Mouse (Mus musculus) CH12.LX (cell line): Measurements from ENCODE around the gene Pdia4. TPM values are rescaled to one million over a fixed set of nuclear protein-coding genes. Genes with fewer than 3 reads are reported as not detected.
A peak's percentile ranks its signal among the peaks of the same experiment; 100 is the strongest.

Experiments used
- DNase-seq: peaks from one replicate; pipeline ENCODE4 v3.0.0-alpha.2; 2013; ENCODE audit errors: extremely low read depth
- H3K27ac ChIP-seq: 2 replicates; pipeline ENCODE4 v1.5.1; 2012; ENCODE audit warnings: low read depth, mild to moderate bottlenecking, control low read depth, moderate library complexity; ENCODE audit not compliant: insufficient read depth
- H3K27me3 ChIP-seq: replicated peaks from 2 replicates; pipeline ENCODE3; 2012; ENCODE audit warnings: inconsistent platforms
- H3K36me3 ChIP-seq, 2 experiments: replicated peaks in 1 of 2; 2 replicates each; pipeline versions ENCODE3 to v1.6.1; 2012; ENCODE audit warnings: inconsistent platforms in 1 of 2, low read length in 1 of 2, mild to moderate bottlenecking in 1 of 2, mixed read lengths in 1 of 2, moderate library complexity in 1 of 2; ENCODE audit not compliant: control insufficient read depth in 1 of 2, insufficient read depth in 1 of 2
- H3K4me1 ChIP-seq, 2 experiments: 2 replicates each; pipeline ENCODE4 v1.6.1; 2012; ENCODE audit warnings: inconsistent platforms in 1 of 2, moderate library complexity in 1 of 2; ENCODE audit not compliant: insufficient read depth in 2 of 2, control insufficient read depth in 1 of 2
- H3K4me2 ChIP-seq: 2 replicates; pipeline ENCODE4 v1.6.1; 2012; ENCODE audit warnings: low read depth, mild to moderate bottlenecking, control low read depth; ENCODE audit not compliant: poor library complexity, insufficient read depth, severe bottlenecking
- H3K4me3 ChIP-seq, 3 experiments: fragments of 150-350 bp in 1 of 3; sonication (generic) in 1 of 3; replicated peaks in 1 of 3; 2 replicates each; pipeline versions ENCODE3 to v1.5.1; 2011 to 2012; ENCODE audit warnings: low read depth in 2 of 3, low read length in 2 of 3, mild to moderate bottlenecking in 2 of 3, moderate library complexity in 2 of 3, control low read depth in 1 of 3, improper control_type of control experiment in 1 of 3, inconsistent platforms in 1 of 3, mixed read lengths in 1 of 3; ENCODE audit not compliant: poor library complexity in 1 of 3
- H3K79me2 ChIP-seq: replicated peaks from 2 replicates; pipeline ENCODE4 v1.6.1; 2012; ENCODE audit warnings: mild to moderate bottlenecking, moderate library complexity; ENCODE audit not compliant: control insufficient read depth, poor library complexity, insufficient read depth, severe bottlenecking; ENCODE audit errors: extremely low read depth
- H3K9ac ChIP-seq: 2 replicates; pipeline ENCODE4 v1.6.1; 2012; ENCODE audit warnings: low read depth, mild to moderate bottlenecking, control low read depth, moderate library complexity; ENCODE audit not compliant: insufficient read depth
- H3K9me3 ChIP-seq: replicated peaks from 2 replicates; pipeline ENCODE3; 2012; ENCODE audit warnings: low read length, inconsistent platforms, mixed read lengths
- BHLHE40 ChIP-seq: IDR thresholded peaks from 2 replicates; pipeline ENCODE4 v1.6.1; 2011; ENCODE audit warnings: mild to moderate bottlenecking, low read depth, low read length, improper control_type of control experiment
- CHD1 ChIP-seq: IDR thresholded peaks from 2 replicates; pipeline ENCODE4 v1.6.1; 2012; ENCODE audit warnings: low read depth, low read length, improper control_type of control experiment, inconsistent platforms
- CHD2 ChIP-seq: IDR thresholded peaks from 2 replicates; pipeline ENCODE4 v1.6.1; 2011; ENCODE audit warnings: low read length, improper control_type of control experiment
- CTCF ChIP-seq, 2 experiments: IDR thresholded peaks in 1 of 2; conservative IDR thresholded peaks in 1 of 2; 2 replicates each; pipeline ENCODE4 v1.5.1; 2011 to 2012; ENCODE audit warnings: low read depth in 2 of 2, low read length in 2 of 2, improper control_type of control experiment in 1 of 2, inconsistent platforms in 1 of 2, mild to moderate bottlenecking in 1 of 2, moderate library complexity in 1 of 2
- EP300 ChIP-seq: IDR thresholded peaks from 2 replicates; pipeline ENCODE4 v1.6.1; 2011; ENCODE audit warnings: low read length, improper control_type of control experiment
- ETS1 ChIP-seq: conservative IDR thresholded peaks from 2 replicates; pipeline ENCODE4 v1.6.1; 2012; ENCODE audit warnings: low read depth, mild to moderate bottlenecking, inconsistent platforms, low read length, improper control_type of control experiment, moderate library complexity
- JUND ChIP-seq: conservative IDR thresholded peaks from 2 replicates; pipeline ENCODE4 v1.6.1; 2011; ENCODE audit warnings: low read depth, low read length, improper control_type of control experiment
- KAT2A ChIP-seq: IDR thresholded peaks from 2 replicates; pipeline ENCODE4 v1.6.1; 2012; ENCODE audit warnings: low read length, improper control_type of control experiment, inconsistent platforms; ENCODE audit not compliant: insufficient replicate concordance
- MAFK ChIP-seq: IDR thresholded peaks from 2 replicates; pipeline ENCODE4 v1.6.1; 2011; ENCODE audit warnings: low read length, improper control_type of control experiment; ENCODE audit not compliant: insufficient replicate concordance
- MAZ ChIP-seq: IDR thresholded peaks from 2 replicates; pipeline ENCODE4 v1.6.1; 2012; ENCODE audit warnings: low read depth, mild to moderate bottlenecking, inconsistent platforms, low read length, improper control_type of control experiment, moderate library complexity
- MEF2A ChIP-seq: IDR thresholded peaks from 2 replicates; pipeline ENCODE4 v1.6.1; 2014; ENCODE audit warnings: low read depth, mild to moderate bottlenecking, inconsistent platforms, low read length, improper control_type of control experiment, borderline replicate concordance
- NELFE ChIP-seq: IDR thresholded peaks from 2 replicates; pipeline ENCODE4 v1.6.1; 2011; ENCODE audit warnings: low read depth, low read length, improper control_type of control experiment
- PAX5 ChIP-seq: IDR thresholded peaks from 2 replicates; pipeline ENCODE4 v1.6.1; 2012; ENCODE audit warnings: low read length, inconsistent platforms, mixed read lengths
- RAD21 ChIP-seq: IDR thresholded peaks from 2 replicates; pipeline ENCODE4 v1.6.1; 2011; ENCODE audit warnings: low read depth, mild to moderate bottlenecking, low read length, improper control_type of control experiment, moderate library complexity
- RCOR1 ChIP-seq: conservative IDR thresholded peaks from 2 replicates; pipeline ENCODE4 v1.6.1; 2012; ENCODE audit warnings: low read depth, mild to moderate bottlenecking, inconsistent platforms, low read length, improper control_type of control experiment
- SIN3A ChIP-seq: IDR thresholded peaks from 2 replicates; pipeline ENCODE4 v1.6.1; 2012; ENCODE audit warnings: low read length, improper control_type of control experiment, inconsistent platforms
- SMC3 ChIP-seq: IDR thresholded peaks from 2 replicates; pipeline ENCODE4 v1.6.1; 2011; ENCODE audit warnings: low read depth, low read length, improper control_type of control experiment
- TBP ChIP-seq: conservative IDR thresholded peaks from 2 replicates; pipeline ENCODE4 v1.6.1; 2011; ENCODE audit warnings: low read depth, low read length, improper control_type of control experiment
- ZC3H11A ChIP-seq: IDR thresholded peaks from 2 replicates; pipeline ENCODE4 v1.6.1; 2012; ENCODE audit warnings: low read depth, mild to moderate bottlenecking, inconsistent platforms, low read length, improper control_type of control experiment
- ZKSCAN1 ChIP-seq: IDR thresholded peaks from 2 replicates; pipeline ENCODE4 v1.6.1; 2012; ENCODE audit warnings: low read depth, inconsistent platforms, low read length, improper control_type of control experiment, borderline replicate concordance
- dilution Hi-C: fragments of 300-500 bp; cut with MboI; formaldehyde crosslinking; loops from 2 replicates; pipeline ENCODE4 v1.14.3; 2020; ENCODE audit warnings: low sequenced_read_pairs; ENCODE audit not compliant: extremely low pct_unique_long_range_greater_than_20kb, extremely low pct_ligation_motif_present
- in situ Hi-C: fragments of 300-500 bp; cut with MboI; formaldehyde crosslinking; loops from 3 replicates; pipeline ENCODE4 v1.14.3; 2019; ENCODE audit warnings: low sequenced_read_pairs, low pct_ligation_motif_present, low pct_unique_long_range_greater_than_20kb, mixed read lengths
- polyA plus RNA-seq: library from polyadenylated mRNA; unstranded; fragments of >175 nt; gene quantifications from 2 replicates; pipeline ENCODE4 v1.2.1, GENCODE M21; 2012; ENCODE audit warnings: low read depth; ENCODE audit not compliant: insufficient read length
- total RNA-seq, 2 experiments: library from RNA; depleted of rRNA; stranded (reverse); fragments of 300-350 nt in 1 of 2; fragments of >200 nt in 1 of 2; gene quantifications; 2 replicates each; pipeline ENCODE4 v1.2.3; 2012 to 2014

Gene Pdia4
- total and polyA plus RNA-seq, 3 experiments, result 186 to 242 (median 204) TPM

- no peak overlapping the region for H3K4me3 ChIP-seq
- no peaks in the 10 kb centered on the region for H3K79me2 ChIP-seq
- H3K36me3 ChIP-seq, result no peaks in the 10 kb centered on the region
- TF ChIP-seq SIN3A (no peak), RCOR1 (no peak), CHD2 (no peak), EP300 (no peak), ZKSCAN1 (no peak), NELFE (no peak), KAT2A (no peak), PAX5 (no peak), MEF2A (no peak), RAD21 (peak; percentile 94), BHLHE40 (no peak), CHD1 (no peak), MAZ (no peak), CTCF (conservative IDR thresholded peaks at IDR 0.05 in 1 of 2, IDR thresholded peaks at IDR 0.05 in 1 of 2; ENCODE audit: low read depth in 2 of 2, low read length in 2 of 2) (peak; percentile 43 to 91; a peak in 3 of 4 replicates), ZC3H11A (no peak; the same call in 1 of the 2 replicates), ETS1 (no peak), JUND (no peak), MAFK (no peak), SMC3 (peak; percentile 65)
- no peak overlapping the region for H3K4me2 ChIP-seq
- no peaks in the 10 kb centered on the region for H3K9me3 ChIP-seq
- peaks cover 4% of the 10 kb centered on the region for H3K27me3 ChIP-seq
- in situ Hi-C loops, result loop anchor here (5.0 kb wide), 1 partner anchor 37 kb away; no protein-coding TSS in a partner anchor
- peaks cover 2 to 12% of the 10 kb centered on the region in 2 experiments for H3K4me1 ChIP-seq
- no peak for DNase-seq
- dilution Hi-C loops, result no loop called here
- H3K9ac ChIP-seq, result no peak overlapping the region
- H3K27ac ChIP-seq, result no peak overlapping the region
Observed at GRCm38 (mm10) chr6:47828950-47829349, 15.7 kb upstream of the Pdia4 start.

DNA sequence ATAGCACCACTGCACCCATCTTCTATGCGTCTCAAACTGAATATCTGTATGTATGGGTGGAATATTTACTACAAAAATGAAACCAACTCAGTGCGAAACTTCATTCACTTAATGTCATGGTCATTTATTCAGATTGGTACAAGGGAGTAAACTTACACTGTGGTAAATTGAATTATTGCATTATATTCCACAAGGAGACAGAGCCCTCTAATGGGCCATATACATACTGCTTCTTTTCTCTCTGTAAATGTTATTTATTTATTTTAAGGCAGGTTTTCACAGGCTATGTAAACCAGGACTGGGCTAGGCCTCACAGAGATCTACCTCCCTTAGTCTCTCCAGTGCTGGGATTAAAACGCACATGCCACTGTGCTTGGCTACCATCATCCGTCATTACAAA is 14.2 kb upstream of the Pdia4 start:
- Histone ChIP-seq H3K36me3 (no peaks in the 10 kb centered on the region), H3K27me3 (peaks cover 4% of the 10 kb centered on the region), H3K4me1 (peaks cover 2 to 12% of the 10 kb centered on the region in 2 experiments)

More for the DNA sequence above, 14.2 kb upstream of the Pdia4 start:
- Histone ChIP-seq H3K9me3 (no peaks in the 10 kb centered on the region), H3K4me3 (no peak overlapping the region), H3K4me2 (no peak overlapping the region), H3K27ac (no peak overlapping the region), H3K79me2 (no peaks in the 10 kb centered on the region), H3K9ac (no peak overlapping the region)
- TF ChIP-seq CTCF (conservative IDR thresholded peaks at IDR 0.05 in 1 of 2, IDR thresholded peaks at IDR 0.05 in 1 of 2; ENCODE audit: low read depth in 2 of 2, low read length in 2 of 2) (peak in 1 of 2 experiments; percentile 31; a peak in 2 of 4 replicates), RAD21 (peak; percentile 31), TBP (no peak)
- dilution Hi-C loops, result no loop called here
- DNase-seq, result no peak
- in situ Hi-C loops, result loop anchor here (5.0 kb wide), 1 partner anchor 35 kb away; no protein-coding TSS in a partner anchor
